Mouse (Mus musculus) ES-E14 (cell line): ENCODE results near the gene Unk.

ENCODE experiments used
- CHD2 ChIP-seq: IDR thresholded peaks from 2 replicates; pipeline ENCODE4 v1.6.1; 2014; ENCODE audit warnings: mild to moderate bottlenecking, low read depth, low read length, inconsistent platforms
- MAFK ChIP-seq: IDR thresholded peaks from 2 replicates; pipeline ENCODE4 v1.6.1; 2014; ENCODE audit warnings: mild to moderate bottlenecking, low read depth, low read length, inconsistent platforms; ENCODE audit not compliant: insufficient read depth

DNA sequence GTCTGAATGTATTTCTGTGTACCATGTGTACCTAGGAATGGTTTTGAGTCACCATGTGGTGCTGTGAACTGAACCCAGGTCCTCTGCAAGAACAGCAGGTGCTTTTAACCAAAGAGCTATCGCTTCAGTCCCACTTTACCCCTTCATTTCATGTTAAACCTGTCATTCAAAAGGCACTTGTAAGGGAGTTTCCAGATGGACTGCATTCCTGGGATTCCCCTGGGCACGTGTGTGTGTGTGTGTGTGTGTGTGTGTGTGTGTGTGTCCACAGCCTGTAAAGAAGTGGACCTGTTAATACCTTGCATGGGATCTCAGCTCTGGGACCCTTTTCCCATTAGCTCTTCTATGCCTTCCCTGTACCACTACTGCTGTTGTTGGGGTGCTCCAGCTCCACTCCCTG is 19.5 kb downstream of the Unk start:
- TF ChIP-seq MAFK (no peak), CHD2 (no peak)
